Mouse (Mus musculus): ENCODE measurements at regions not wholly inside any gene's neighbourhood (a gene's known extent, or its start where the extent isn't known, plus 50 kb on each side); places are given as distances from the start of the nearest gene placed in this dataset.

DNA sequence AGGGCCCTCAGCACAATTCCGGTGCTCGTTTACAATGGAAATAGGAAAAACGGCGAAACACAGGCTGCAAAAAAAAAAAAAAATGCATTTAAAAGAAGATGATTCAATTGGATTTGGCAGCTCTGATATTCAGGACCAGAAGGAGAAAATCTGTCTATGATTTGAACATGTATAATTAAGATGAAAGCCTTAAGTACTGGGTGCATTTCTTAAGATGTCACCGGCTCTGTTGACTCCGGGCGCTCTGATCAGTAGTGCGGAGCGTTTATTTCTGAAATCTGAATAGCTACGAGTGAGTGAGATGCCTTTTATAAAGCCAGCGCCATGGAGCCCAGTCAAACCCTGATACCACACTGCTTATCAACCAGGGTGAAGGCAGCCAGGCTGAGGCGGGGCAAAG, 168.7 kb upstream of the Rpl38 start:
- no peak for TF ChIP-seq POLR2A (IDR thresholded peaks at IDR 0.05; ENCODE audit: low read depth, low read length)
- no peak for TF ChIP-seq EP300 (IDR thresholded peaks at IDR 0.05; ENCODE audit: low read length)
- TF ChIP-seq PAX5 (IDR thresholded peaks at IDR 0.05; ENCODE audit: low read length) = no peak
- no peak for TF ChIP-seq CTCF (conservative IDR thresholded peaks at IDR 0.05 in 1 of 2, IDR thresholded peaks at IDR 0.05 in 1 of 2; ENCODE audit: low read depth in 2 of 2, low read length in 2 of 2)
- no peak for TF ChIP-seq KAT2A (IDR thresholded peaks at IDR 0.05; ENCODE audit: insufficient replicate concordance, low read length)
- TF ChIP-seq MYC (IDR thresholded peaks at IDR 0.05; ENCODE audit: low read depth, low read length) = no peak
- TF ChIP-seq MAFK (IDR thresholded peaks at IDR 0.05; ENCODE audit: insufficient replicate concordance, low read length) = no peak
- TF ChIP-seq MAZ (IDR thresholded peaks at IDR 0.05; ENCODE audit: low read depth, low read length) = no peak
- no peak for TF ChIP-seq TBP (conservative IDR thresholded peaks at IDR 0.05; ENCODE audit: low read depth, low read length)
- no peak for TF ChIP-seq ETS1 (conservative IDR thresholded peaks at IDR 0.05; ENCODE audit: low read depth, low read length)

Measured in CH12.LX (cell line).